ENCODE assay signal across 23 mouse cellular contexts in genomic region chr2:28776728-28777127, GRCm38 (mm10).
DNase-seq lines count a peak whose midpoint lies in the region; ATAC-seq and TF ChIP-seq lines count a peak whose summit lies in the region.
"Had no signal": no experiment of that assay in that cellular context is flagged by ENCODE, and none has a peak within 500 bp of the region (broad histone marks: within the 10 kb centered on the region; RNA-seq: fewer than 3 reads in every experiment).

No protein-coding gene starts in this region.

- no peak for ATAC-seq in intestine, postnatal 0 days
- ATAC-seq in intestine, embryonic 16.5 days = no peak
- no peak for ATAC-seq in liver, postnatal 0 days
- ATAC-seq in liver, embryonic 12.5 days = no peak
- ATAC-seq: CD4-positive, CD25-positive, alpha-beta regulatory T cell, adult 4 months; forebrain, embryonic 14.5 days; hindbrain, postnatal 0 days had no signal

- no peaks in the 10 kb centered on the region for H3K36me3 ChIP-seq in intestine, postnatal 0 days (ENCODE audit: control insufficient read depth, insufficient read depth)
- H3K36me3 ChIP-seq in intestine, embryonic 16.5 days (ENCODE audit: control insufficient read depth, insufficient read depth, low read length) = no peaks in the 10 kb centered on the region
- no peaks in the 10 kb centered on the region for H3K36me3 ChIP-seq in liver, postnatal 0 days (replicated peaks; ENCODE audit: insufficient read depth, low read length)
- H3K36me3 ChIP-seq in liver, embryonic 12.5 days = no peaks in the 10 kb centered on the region
- H3K36me3 ChIP-seq: embryonic facial prominence, embryonic 15.5 days; forebrain, embryonic 10.5 days; hindbrain, embryonic 13.5 days had no signal

- WGBS in intestine, postnatal 0 days = 49% methylated on average over 2 of the region's 2 CpGs
- 49% methylated on average over 2 of the region's 2 CpGs for WGBS in intestine, embryonic 16.5 days
- 46% methylated on average over 2 of the region's 2 CpGs for WGBS in liver, postnatal 0 days (ENCODE audit: insufficient replicate concordance)
- WGBS in liver, embryonic 12.5 days (ENCODE audit: insufficient replicate concordance) = 51% methylated on average over 2 of the region's 2 CpGs

- DNase-seq in liver, postnatal 0 days = no peak
- DNase-seq in 416B (ENCODE audit: low read depth) (peak; percentile 25), NIH3T3 (ENCODE audit: low read depth) (peak; percentile 36)
- no peak for DNase-seq in frontal cortex, postnatal 10 days (ENCODE audit: low spot score in 2 of 2)
- DNase-seq in B cell, adult 2 months = no peak
- DNase-seq: adrenal gland, adult 8-10 months; adrenal gland, postnatal 36 days; cerebellum, adult 2 months; cerebellum, postnatal 10 days; embryo, embryonic 11 days; gastrocnemius, postnatal 36 days; heart, adult 11 months; heart, postnatal 10 days had no signal

- TF ChIP-seq CTCF in intestine, postnatal 0 days (IDR thresholded peaks at IDR 0.05; ENCODE audit: low read depth) = peak; percentile 56
- TF ChIP-seq CTCF in liver, postnatal 0 days (IDR thresholded peaks at IDR 0.05; ENCODE audit: low read depth) = peak; percentile 37

- H3K27ac ChIP-seq in intestine, postnatal 0 days (ENCODE audit: low read depth, low read length) = no peak overlapping the region
- H3K27ac ChIP-seq in intestine, embryonic 16.5 days (ENCODE audit: low read length) = no peak overlapping the region
- H3K27ac ChIP-seq in liver, postnatal 0 days (ENCODE audit: low read depth) = no peak overlapping the region
- H3K27ac ChIP-seq in liver, embryonic 12.5 days = no peak overlapping the region
- H3K27ac ChIP-seq: embryonic facial prominence, embryonic 15.5 days; forebrain, embryonic 10.5 days; hindbrain, embryonic 13.5 days; hindbrain, postnatal 0 days had no signal

- H3K27me3 ChIP-seq in intestine, postnatal 0 days (replicated peaks; ENCODE audit: control insufficient read depth, insufficient read depth, low read length) = no peaks in the 10 kb centered on the region
- no peaks in the 10 kb centered on the region for H3K27me3 ChIP-seq in intestine, embryonic 16.5 days (replicated peaks; ENCODE audit: control insufficient read depth, insufficient read depth, low read length)
- H3K27me3 ChIP-seq in liver, postnatal 0 days (ENCODE audit: insufficient read depth, low read length) = no peaks in the 10 kb centered on the region
- peaks cover 9% of the 10 kb centered on the region; the same call in 1 of the 2 replicates for H3K27me3 ChIP-seq in liver, embryonic 12.5 days (replicated peaks)
- H3K27me3 ChIP-seq: embryonic facial prominence, embryonic 15.5 days had no signal

- no peaks in the 10 kb centered on the region for H3K9me3 ChIP-seq in intestine, postnatal 0 days (ENCODE audit: control insufficient read depth)
- no peaks in the 10 kb centered on the region for H3K9me3 ChIP-seq in intestine, embryonic 16.5 days (ENCODE audit: control insufficient read depth, low read length)
- no peaks in the 10 kb centered on the region for H3K9me3 ChIP-seq in liver, postnatal 0 days (ENCODE audit: low read length)
- H3K9me3 ChIP-seq in liver, embryonic 12.5 days (replicated peaks) = no peaks in the 10 kb centered on the region
- H3K9me3 ChIP-seq: embryonic facial prominence, embryonic 15.5 days; hindbrain, embryonic 13.5 days had no signal

- H3K4me1 ChIP-seq in intestine, postnatal 0 days (replicated peaks; ENCODE audit: control insufficient read depth, insufficient read depth, low read length) = no peaks in the 10 kb centered on the region
- H3K4me1 ChIP-seq in intestine, embryonic 16.5 days (ENCODE audit: control insufficient read depth, insufficient read depth, low read length) = no peaks in the 10 kb centered on the region
- no peaks in the 10 kb centered on the region for H3K4me1 ChIP-seq in liver, postnatal 0 days (ENCODE audit: insufficient read depth)
- no peaks in the 10 kb centered on the region for H3K4me1 ChIP-seq in liver, embryonic 12.5 days

- no peak overlapping the region for H3K9ac ChIP-seq in intestine, postnatal 0 days (ENCODE audit: low read depth, low read length)
- H3K9ac ChIP-seq in intestine, embryonic 16.5 days (ENCODE audit: low read depth, low read length) = no peak overlapping the region
- H3K9ac ChIP-seq in liver, postnatal 0 days (replicated peaks) = no peak overlapping the region
- no peak overlapping the region for H3K9ac ChIP-seq in liver, embryonic 12.5 days
- H3K9ac ChIP-seq: embryonic facial prominence, embryonic 15.5 days; hindbrain, embryonic 13.5 days had no signal

- TF ChIP-seq EP300 in liver, postnatal 0 days (IDR thresholded peaks at IDR 0.05; ENCODE audit: low read depth) = no peak

- no peak overlapping the region for H3K4me3 ChIP-seq in intestine, postnatal 0 days (ENCODE audit: low read depth, low read length)
- H3K4me3 ChIP-seq in intestine, embryonic 16.5 days (ENCODE audit: low read length) = no peak overlapping the region
- no peak overlapping the region for H3K4me3 ChIP-seq in liver, postnatal 0 days (ENCODE audit: low read depth, low read length)
- no peak overlapping the region for H3K4me3 ChIP-seq in liver, embryonic 12.5 days
- H3K4me3 ChIP-seq: embryonic facial prominence, embryonic 15.5 days; erythroblast, embryonic 14.5 days; forebrain, embryonic 10.5 days; hindbrain, embryonic 13.5 days had no signal

- H3K4me2 ChIP-seq in intestine, postnatal 0 days (replicated peaks; ENCODE audit: low read depth) = no peak overlapping the region
- H3K4me2 ChIP-seq in intestine, embryonic 16.5 days (ENCODE audit: low read depth, low read length) = no peak overlapping the region
- no peak overlapping the region for H3K4me2 ChIP-seq in liver, postnatal 0 days (ENCODE audit: low read depth, low read length)
- H3K4me2 ChIP-seq in liver, embryonic 12.5 days = no peak overlapping the region
- H3K4me2 ChIP-seq: embryonic facial prominence, embryonic 15.5 days; hindbrain, embryonic 13.5 days had no signal

Comparison
In these comparisons a context has a peak if more than half of its experiments do, and no peak if none do; other contexts are left out.
1. DNase-seq: peak in 416B (single experiment) and NIH3T3 (single experiment); none in liver, postnatal 0 days (single experiment), frontal cortex, postnatal 10 days (0 of 2) and B cell, adult 2 months (0 of 2).